Mouse (Mus musculus) hindbrain, postnatal 0 days (tissue): ENCODE data around the gene Cacng8. TPM values are rescaled to one million over a fixed set of nuclear protein-coding genes. Genes with fewer than 3 reads are reported as not detected.
"Not testable (repeated sequence)": the region's sequence is repeated elsewhere in the genome, so short reads cannot be mapped to it uniquely, and the experiment has no call there.

Source experiments
- ATAC-seq: fragments of 200-750 bp; cut with Nextera tagmentation; 2 replicates; pipeline ENCODE4 v1.8.0; 2017; ENCODE audit warnings: mild to moderate bottlenecking, moderate TSS enrichment, moderate library complexity
- DNase-seq: peaks from one replicate; pipeline ENCODE4 v3.0.0-alpha.2; 2015; ENCODE audit warnings: low spot score
- H3K27ac ChIP-seq: fragments of 300-500 bp; sonication (generic); 2 replicates; pipeline ENCODE4 v1.5.1; 2014; ENCODE audit warnings: mild to moderate bottlenecking
- H3K27me3 ChIP-seq: fragments of 300-500 bp; sonication (generic); 2 replicates; pipeline ENCODE4 v1.6.1; 2014; ENCODE audit warnings: low read length, mixed read lengths; ENCODE audit not compliant: insufficient read depth
- H3K36me3 ChIP-seq: fragments of 300-500 bp; sonication (generic); 2 replicates; pipeline ENCODE4 v1.6.1; 2014; ENCODE audit warnings: low read length, mixed read lengths; ENCODE audit not compliant: insufficient read depth
- H3K4me1 ChIP-seq: fragments of 300-500 bp; sonication (generic); 2 replicates; pipeline ENCODE4 v1.6.1; 2014; ENCODE audit warnings: antibody characterized with exemption, low read length, mixed read lengths; ENCODE audit not compliant: insufficient read depth
- H3K4me2 ChIP-seq: fragments of 300-500 bp; sonication (generic); 2 replicates; pipeline ENCODE4 v1.6.1; 2014; ENCODE audit warnings: low read depth, mild to moderate bottlenecking, low read length, moderate library complexity, mixed read lengths
- H3K4me3 ChIP-seq: fragments of 300-500 bp; sonication (generic); 2 replicates; pipeline ENCODE4 v1.5.1; 2014; ENCODE audit warnings: low read length
- H3K9ac ChIP-seq: fragments of 300-500 bp; sonication (generic); replicated peaks from 2 replicates; pipeline ENCODE4 v1.6.1; 2014; ENCODE audit warnings: mild to moderate bottlenecking, low read length, moderate library complexity, mixed read lengths
- H3K9me3 ChIP-seq: fragments of 300-500 bp; sonication (generic); 2 replicates; pipeline ENCODE4 v1.6.1; 2016; ENCODE audit warnings: low read length, mixed read lengths
- CTCF ChIP-seq: IDR thresholded peaks from 2 replicates; pipeline ENCODE4 v1.5.1; 2016; ENCODE audit warnings: antibody characterized with exemption, control low read depth, low read depth
- WGBS: fragments of 180-500 bp; shearing (Covaris S2); extraction: QIAGEN DNeasy Blood & Tissue Kit; methylation state at CpG from one replicate; pipeline ENCODE4 v1.1.7; 2014; 5-methylcytosine and 5-hydroxymethylcytosine counted together
- polyA plus RNA-seq: library from polyadenylated mRNA; unstranded; fragments of >200 nt; fragmentation: Nextera tagmentation; extraction: Ambion mirVana; gene quantifications from 2 replicates; pipeline ENCODE4 v1.2.1, GENCODE M21; 2015
- total RNA-seq: library from RNA; depleted of rRNA; stranded (reverse); fragments of >200 nt; gene quantifications from 2 replicates; pipeline ENCODE4 v1.2.3, GENCODE M21; 2014

Cacng8 gene
- total and polyA plus RNA-seq, 2 experiments from 2014 or later, result 16.1 to 49.0 TPM

DNA sequence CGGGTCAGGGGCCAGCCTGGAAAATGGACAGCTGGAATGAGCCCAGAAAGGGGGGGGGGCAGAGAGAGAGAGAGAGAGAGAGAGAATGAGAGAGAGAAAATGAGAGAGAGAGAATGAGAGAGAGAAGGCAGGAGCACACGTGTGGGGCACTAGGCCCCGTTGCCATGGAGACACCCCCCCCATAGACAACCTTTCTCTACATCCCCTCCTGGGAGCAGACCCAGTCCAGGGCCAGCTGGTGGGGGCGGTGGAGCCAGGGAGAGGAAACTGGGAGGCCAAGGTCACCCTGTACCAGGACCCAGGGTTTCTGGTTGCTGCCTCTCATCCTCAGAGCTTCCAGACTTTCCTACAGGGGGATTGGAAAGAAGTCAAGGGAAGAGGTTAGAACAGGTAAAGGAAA, 1.3 kb downstream of the Cacng8 start:
- H3K9me3 ChIP-seq, result no peaks in the 10 kb centered on the region
- 11% methylated on average over 4 of the region's 4 CpGs for WGBS
- peak; percentile 41 for DNase-seq
- H3K27me3 ChIP-seq, result no peaks in the 10 kb centered on the region
- H3K36me3 ChIP-seq, result 0 out of 2 replicates have a peak, but pooled peaks cover 3% of the 10 kb centered on the region
- no peak overlapping the region for H3K27ac ChIP-seq
- 0 out of 2 replicates have a peak, but pooled peaks have one; percentile 33 for ATAC-seq
- peak overlapping the region; percentile 50 for H3K4me3 ChIP-seq
- H3K9ac ChIP-seq, result peak overlapping the region; percentile 56; the same call in 1 of the 2 replicates
- H3K4me2 ChIP-seq, result peak overlapping the region; percentile 76
- no peak for TF ChIP-seq CTCF
- H3K4me1 ChIP-seq, result peaks cover 14% of the 10 kb centered on the region

DNA sequence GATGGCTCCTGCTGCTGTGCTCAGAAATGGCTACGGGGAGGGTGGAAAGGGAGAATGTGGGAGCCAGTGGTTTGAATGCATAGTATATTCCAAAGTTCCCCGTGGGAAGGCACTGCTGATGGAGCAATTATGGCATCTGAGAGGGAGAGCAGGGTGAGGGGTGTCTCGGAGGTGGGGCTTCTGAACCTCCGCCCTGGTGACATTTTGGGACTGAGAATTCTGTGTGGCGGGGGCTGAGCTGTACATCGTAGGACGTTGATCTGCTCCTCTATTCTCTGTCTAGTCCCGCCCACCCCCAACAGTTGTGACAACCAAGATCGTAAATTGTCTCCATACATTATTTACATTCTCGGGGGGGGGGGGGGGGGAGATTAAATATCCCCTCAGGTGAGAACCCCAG, 6.9 kb downstream of the Cacng8 start:
- no peak overlapping the region for H3K4me3 ChIP-seq
- TF ChIP-seq CTCF, result no peak
- no peaks in the 10 kb centered on the region for H3K9me3 ChIP-seq
- 0 out of 2 replicates have a peak, but pooled peaks cover 3% of the 10 kb centered on the region for H3K36me3 ChIP-seq
- peak overlapping the region; percentile 23 for H3K4me2 ChIP-seq
- H3K4me1 ChIP-seq, result peaks cover 5% of the 10 kb centered on the region; the same call in 1 of the 2 replicates
- H3K9ac ChIP-seq, result no peak overlapping the region
- 39% methylated on average over 10 of the region's 10 CpGs for WGBS
- ATAC-seq, result no peak
- H3K27ac ChIP-seq, result no peak overlapping the region
- DNase-seq, result no peak
- no peaks in the 10 kb centered on the region for H3K27me3 ChIP-seq

DNA sequence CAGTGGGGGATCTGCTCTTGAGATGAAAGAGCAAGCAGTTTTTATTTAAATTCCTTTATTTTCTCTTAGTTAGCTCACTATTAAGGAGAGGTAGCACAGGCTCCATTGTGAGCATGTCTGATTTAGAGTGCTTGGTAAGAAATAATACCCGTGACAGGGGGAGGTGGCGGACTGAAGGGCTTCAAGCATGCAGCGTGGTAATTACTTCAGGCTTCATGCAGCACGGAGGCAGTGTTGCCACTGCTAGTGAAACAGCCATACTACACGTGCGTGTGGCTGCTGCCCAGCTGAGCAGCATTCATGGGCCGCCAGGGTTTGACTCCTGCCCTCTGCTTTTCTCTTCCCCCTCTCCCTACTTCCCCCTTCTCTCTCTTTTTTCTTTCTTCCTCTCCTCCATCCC, 7.3 kb downstream of the Cacng8 start:
- 0 out of 2 replicates have a peak, but pooled peaks cover 3% of the 10 kb centered on the region for H3K36me3 ChIP-seq
- TF ChIP-seq CTCF, result no peak

DNA sequence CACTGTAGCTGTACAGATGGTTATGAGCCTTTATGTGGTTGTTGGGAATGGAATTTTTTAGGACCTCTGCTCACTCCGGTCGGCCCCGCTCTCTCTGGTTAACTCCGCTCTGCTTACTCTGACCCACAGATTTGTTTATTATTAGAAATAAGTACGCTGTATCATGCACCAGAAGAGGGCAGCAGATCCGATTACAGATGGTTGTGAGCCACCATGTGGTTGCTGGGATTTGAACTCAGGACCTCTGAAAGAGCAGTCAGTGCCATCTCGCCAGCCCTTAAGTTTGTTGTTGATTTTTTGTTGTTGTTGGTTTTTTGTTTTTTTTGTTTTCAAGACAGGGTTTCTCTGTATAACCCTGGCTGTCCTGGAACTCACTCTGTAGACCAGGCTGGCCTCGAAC, 7.9 kb downstream of the Cacng8 start:
- DNase-seq, H3K27me3 ChIP-seq, H3K9me3 ChIP-seq, H3K4me1 ChIP-seq, H3K27ac ChIP-seq, H3K36me3 ChIP-seq, H3K9ac ChIP-seq, H3K4me3 ChIP-seq, ATAC-seq, H3K4me2 ChIP-seq: not testable (repeated sequence)
- WGBS, result 92% methylated on average over 8 of the region's 8 CpGs

More for the DNA sequence above, 7.3 kb downstream of the Cacng8 start:
- WGBS, result 14% methylated on average over 7 of the region's 7 CpGs
- no peaks in the 10 kb centered on the region for H3K27me3 ChIP-seq
- ATAC-seq, result no peak; the same call in 1 of the 2 replicates
- no peak overlapping the region for H3K4me3 ChIP-seq
- peak overlapping the region; percentile 23 for H3K4me2 ChIP-seq
- peaks cover 4% of the 10 kb centered on the region; the same call in 1 of the 2 replicates for H3K4me1 ChIP-seq
- H3K9ac ChIP-seq, result no peak overlapping the region
- H3K9me3 ChIP-seq, result no peaks in the 10 kb centered on the region
- peak; percentile 29 for DNase-seq
- H3K27ac ChIP-seq, result no peak overlapping the region

DNA sequence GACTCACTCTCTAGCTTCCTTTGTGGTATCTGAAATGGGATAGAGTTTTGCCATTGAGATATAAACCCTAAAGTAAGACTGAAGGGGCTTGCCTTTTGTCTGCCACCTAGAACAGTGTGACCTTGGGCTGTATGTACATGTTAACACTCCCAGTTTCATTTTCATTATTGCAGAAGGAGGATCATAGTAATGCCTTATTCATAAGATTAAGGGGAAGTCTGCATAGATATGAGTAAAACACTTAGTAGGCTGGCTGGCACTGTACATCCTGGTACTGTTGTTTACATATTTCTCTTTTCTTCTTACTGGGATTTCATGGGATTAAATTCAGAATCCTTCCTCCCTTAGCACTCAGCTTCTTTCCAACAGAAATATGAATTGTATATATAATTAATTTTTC, 9.5 kb downstream of the Cacng8 start:
- Histone ChIP-seq H3K4me2 (no peak overlapping the region), H3K4me3 (no peak overlapping the region), H3K4me1 (peaks cover 4% of the 10 kb centered on the region; the same call in 1 of the 2 replicates), H3K27me3 (no peaks in the 10 kb centered on the region), H3K9me3 (no peaks in the 10 kb centered on the region), H3K36me3 (0 out of 2 replicates have a peak, but pooled peaks cover 3% of the 10 kb centered on the region), H3K27ac (no peak overlapping the region), H3K9ac (no peak overlapping the region)
- no peak for DNase-seq
- TF ChIP-seq CTCF, result no peak
- ATAC-seq, result no peak

DNA sequence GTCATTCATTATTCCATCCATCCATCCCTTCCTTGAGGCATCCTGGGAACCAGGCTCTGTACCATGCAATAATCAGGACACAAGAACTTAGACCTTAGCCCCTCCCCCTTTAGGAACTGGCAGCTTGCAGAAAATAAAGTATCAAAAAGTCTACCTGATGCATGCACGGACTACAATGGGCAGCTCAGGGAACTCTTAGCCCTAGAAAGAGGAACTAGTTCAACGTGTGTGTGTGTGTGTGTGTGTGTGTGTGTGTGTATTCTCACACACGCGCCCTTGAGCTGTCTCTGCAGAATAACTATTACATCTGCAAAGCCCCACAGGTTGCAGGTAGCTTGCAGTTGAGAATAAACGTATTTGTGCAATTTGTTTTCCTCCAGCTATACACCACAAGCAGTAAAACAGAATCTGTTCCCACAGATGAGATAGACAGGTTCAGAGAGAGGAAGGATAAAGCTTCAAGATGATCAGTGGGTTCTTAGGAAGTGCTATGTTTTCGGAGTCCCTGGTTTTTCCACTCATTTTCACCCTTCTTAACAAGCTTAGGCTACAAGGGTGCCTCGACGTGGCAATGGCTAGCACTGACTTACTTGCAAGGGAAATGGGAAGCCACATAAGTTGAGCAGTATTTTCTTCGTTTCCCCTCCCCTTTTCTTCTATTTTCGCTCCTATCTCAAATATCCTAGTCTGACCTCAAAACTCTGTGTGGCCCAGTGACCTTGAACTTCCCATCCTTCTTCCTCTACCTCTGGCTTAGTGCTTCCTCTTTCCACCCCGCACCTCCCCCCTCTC, 19.4 kb downstream of the Cacng8 start:
- no peak for DNase-seq
- no peaks in the 10 kb centered on the region for H3K4me1 ChIP-seq
- WGBS, result 70% methylated on average over 11 of the region's 11 CpGs
- 0 out of 2 replicates have a peak, but pooled peaks cover 15% of the 10 kb centered on the region for H3K27me3 ChIP-seq
- no peak overlapping the region for H3K4me2 ChIP-seq
- H3K9ac ChIP-seq, result no peak overlapping the region
- ATAC-seq, result no peak
- no peaks in the 10 kb centered on the region for H3K36me3 ChIP-seq
- no peak for TF ChIP-seq CTCF
- no peak overlapping the region for H3K4me3 ChIP-seq
- no peaks in the 10 kb centered on the region for H3K9me3 ChIP-seq
- no peak overlapping the region for H3K27ac ChIP-seq
